Mouse (Mus musculus): ENCODE measurements around the gene Papss1.

- no peak for TF ChIP-seq POLR2A (IDR thresholded peaks at IDR 0.05; ENCODE audit: borderline replicate concordance, low read depth, low read length)
- no peak for TF ChIP-seq CTCF (IDR thresholded peaks at IDR 0.05; ENCODE audit: low read depth, low read length)
These were observed 71.6 kb downstream of the Papss1 start for GRCm38 (mm10) chr3:131636126-131636525.
